Mouse (Mus musculus) heart, embryonic 10.5 days (tissue): ENCODE measurements around the gene Kdm3a. TPM values are rescaled to one million over a fixed set of nuclear protein-coding genes. Genes with fewer than 3 reads are reported as not detected.
A peak's percentile ranks its signal among the peaks of the same experiment; 100 is the strongest.

ENCODE experiments used
- DNase-seq: peaks from one replicate; pipeline ENCODE4 v3.0.0-alpha.2; 2017; ENCODE audit warnings: low spot score
- H3K27ac ChIP-seq: fragments of 300-500 bp; sonication (generic); 2 replicates; pipeline ENCODE4 v1.5.1; 2016; ENCODE audit warnings: mild to moderate bottlenecking
- H3K27me3 ChIP-seq: fragments of 300-500 bp; sonication (generic); 2 replicates; pipeline ENCODE4 v1.6.1; 2016; ENCODE audit warnings: mild to moderate bottlenecking; ENCODE audit not compliant: poor library complexity, insufficient read depth, severe bottlenecking
- H3K36me3 ChIP-seq: fragments of 300-500 bp; sonication (generic); 2 replicates; pipeline ENCODE4 v1.6.1; 2016; ENCODE audit warnings: mild to moderate bottlenecking, moderate library complexity
- H3K4me1 ChIP-seq: fragments of 300-500 bp; sonication (generic); 2 replicates; pipeline ENCODE4 v1.6.1; 2016; ENCODE audit warnings: mild to moderate bottlenecking
- H3K4me3 ChIP-seq: fragments of 300-500 bp; sonication (generic); 2 replicates; pipeline ENCODE4 v1.5.1; 2016; ENCODE audit warnings: mild to moderate bottlenecking, moderate library complexity
- H3K9me3 ChIP-seq: fragments of 300-500 bp; sonication (generic); 2 replicates; pipeline ENCODE4 v1.6.1; 2016; ENCODE audit warnings: mild to moderate bottlenecking, moderate library complexity
- WGBS: fragments of 180-500 bp; shearing (Covaris S2); methylation state at CpG from one replicate; pipeline ENCODE4 v1.1.7; 2016; 5-methylcytosine and 5-hydroxymethylcytosine counted together
- polyA plus RNA-seq: library from polyadenylated mRNA; unstranded; fragments of >200 nt; fragmentation: Nextera tagmentation; extraction: Ambion mirVana; gene quantifications from 2 replicates; pipeline ENCODE4 v1.2.1, GENCODE M21; 2016

The Kdm3a gene
- polyA plus RNA-seq, 1 experiment from 2014 or later, result 43.9 TPM

DNA sequence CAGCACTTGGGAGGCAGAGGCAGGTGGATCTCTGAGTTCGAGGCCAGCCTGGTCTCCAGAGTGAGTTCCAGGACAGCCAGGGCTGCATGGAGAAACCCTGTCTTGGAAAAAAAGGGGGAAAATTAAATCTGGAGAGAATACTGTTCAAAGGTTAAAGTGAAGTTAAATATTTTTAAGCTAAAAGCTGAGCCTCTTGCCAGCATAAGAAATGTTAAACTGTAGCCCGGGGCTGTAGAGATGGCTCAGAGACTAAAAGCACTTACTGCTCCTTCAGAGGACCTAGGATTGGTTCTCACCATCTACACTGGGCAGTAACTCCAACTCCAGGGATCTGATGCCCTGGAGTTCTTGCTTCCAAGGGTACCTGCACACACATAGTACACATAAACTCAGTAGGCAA is 76.0 kb downstream of the Kdm3a start:
- Histone ChIP-seq H3K4me1 (no peaks in the 10 kb centered on the region), H3K9me3 (no peaks in the 10 kb centered on the region), H3K4me3 (no peak overlapping the region), H3K27me3 (no peaks in the 10 kb centered on the region), H3K36me3 (peaks cover 24% of the 10 kb centered on the region), H3K27ac (no peak overlapping the region)
- 92% methylated on average over 2 of the region's 2 CpGs for WGBS
- DNase-seq, result no peak

DNA sequence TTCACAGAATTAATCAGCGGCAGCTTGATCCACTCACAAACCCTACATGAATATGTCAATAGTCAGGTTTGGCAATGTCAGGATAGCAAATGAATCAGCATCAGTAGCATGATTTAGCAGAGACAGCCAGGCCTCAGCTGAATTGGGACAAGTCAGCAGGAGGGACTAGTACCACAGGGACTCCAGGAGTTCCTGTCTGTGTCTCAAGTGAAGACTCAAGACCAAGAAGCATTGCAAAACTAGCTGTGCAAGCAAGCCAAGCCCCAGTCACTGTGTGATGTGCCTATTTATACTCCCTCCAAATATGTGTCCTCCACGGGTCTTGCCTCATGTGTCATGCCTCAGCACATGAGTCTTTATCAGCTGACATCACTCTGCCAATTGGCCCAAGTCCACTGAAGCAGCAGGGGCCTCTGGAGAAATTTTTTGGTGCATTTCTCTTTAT is 77.3 kb downstream of the Kdm3a start:
- H3K4me1 ChIP-seq, result no peaks in the 10 kb centered on the region
- no peak overlapping the region for H3K4me3 ChIP-seq
- peaks cover 16% of the 10 kb centered on the region for H3K36me3 ChIP-seq
- DNase-seq, result no peak
- WGBS, result 78% methylated on average over 2 of the region's 2 CpGs
- no peaks in the 10 kb centered on the region for H3K9me3 ChIP-seq
- no peaks in the 10 kb centered on the region for H3K27me3 ChIP-seq
- no peak overlapping the region for H3K27ac ChIP-seq

DNA sequence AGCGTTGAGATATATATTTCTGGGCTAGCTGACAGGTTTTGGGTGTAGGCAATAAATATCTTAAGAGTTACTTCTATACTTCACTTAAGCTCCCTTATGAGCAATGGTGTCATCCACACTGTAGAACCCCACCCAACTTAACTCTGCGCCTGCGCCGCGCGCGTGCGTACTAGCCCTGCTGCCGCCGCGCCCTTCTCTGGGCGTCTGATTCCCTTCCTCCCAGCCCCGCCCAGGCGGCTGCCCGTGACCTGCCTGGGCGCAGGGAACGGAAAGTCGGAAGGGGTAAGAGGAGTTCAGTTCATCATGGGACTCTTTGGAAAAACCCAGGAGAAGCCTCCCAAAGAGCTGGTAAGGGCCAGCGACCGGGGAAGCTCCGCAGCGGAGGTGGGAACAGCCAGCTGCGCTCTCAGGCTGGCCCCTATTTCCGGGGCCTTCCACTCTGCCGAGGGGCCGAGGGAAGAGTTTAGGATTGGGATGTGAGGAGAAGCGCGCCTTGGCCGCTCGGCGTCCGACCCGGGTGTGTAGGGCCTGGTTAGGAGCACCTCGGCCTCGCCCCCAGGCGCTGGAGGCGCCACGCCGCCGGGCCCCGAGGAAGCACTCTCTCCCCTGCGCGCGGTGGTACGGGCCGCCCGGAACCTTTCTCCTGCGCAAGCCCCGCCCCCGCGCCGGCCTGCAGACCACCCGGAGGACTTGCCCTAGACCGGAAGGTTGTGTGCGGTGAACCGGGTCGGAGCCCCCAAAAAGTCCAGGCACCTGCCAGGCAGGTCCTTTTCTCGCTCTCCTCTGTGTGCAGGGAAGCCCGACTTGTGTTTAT is 88.9 kb downstream of the Kdm3a start, which contains the start of gene Chmp3:
Gene Chmp3, plus strand, starts transcription at position 112 of the 814 bp plus-strand sequence.
- Histone ChIP-seq H3K4me3 (peak within 1 kb of the TSS; percentile 82), H3K27me3 (no peaks in the 10 kb centered on the region), H3K4me1 (0 out of 2 replicates have a peak, but pooled peaks cover 4% of the 10 kb centered on the region), H3K36me3 (peaks cover 2% of the 10 kb centered on the region; the same call in 1 of the 2 replicates), H3K9me3 (no peaks in the 10 kb centered on the region), H3K27ac (peak within 1 kb of the TSS; percentile 100)
- peak; percentile 97 for DNase-seq
- under 1% methylated on average over 58 of the region's 59 CpGs for WGBS

Other genes starting within 250 kb of the Kdm3a start
- gene Rmnd5a, start 192.4 kb downstream of the Kdm3a start, polyA plus RNA-seq, result 9.7 and 11.4 TPM in 2 replicates
- gene Rnf103, start 139.1 kb downstream of the Kdm3a start, polyA plus RNA-seq, result 12.6 and 14.4 TPM in 2 replicates
- gene Chmp3, start 89.2 kb downstream of the Kdm3a start, polyA plus RNA-seq, result 62.1 and 69.8 TPM in 2 replicates
- gene Reep1, start 74.6 kb upstream of the Kdm3a start, polyA plus RNA-seq, result 21.2 and 24.9 TPM in 2 replicates
- 64.7 and 68.8 TPM in 2 replicates for gene Mrpl35, start 194.0 kb upstream of the Kdm3a start, polyA plus RNA-seq
- 271 and 337 TPM in 2 replicates for gene Immt, start 198.3 kb upstream of the Kdm3a start, polyA plus RNA-seq